Mouse (Mus musculus) stomach, embryonic 14.5 days (tissue): Measurements from ENCODE around the gene Nadk. TPM values are rescaled to one million over a fixed set of nuclear protein-coding genes. Genes with fewer than 3 reads are reported as not detected.
A peak's percentile ranks its signal among the peaks of the same experiment; 100 is the strongest.

Experiments
- ATAC-seq: fragments of 200-750 bp; cut with Nextera tagmentation; 2 replicates; pipeline ENCODE4 v1.8.0; 2017; ENCODE audit warnings: low read depth, moderate TSS enrichment; ENCODE audit not compliant: insufficient number of reproducible peaks, insufficient read depth, low FRiP score
- H3K27ac ChIP-seq: fragments of 300-500 bp; sonication (generic); 2 replicates; pipeline ENCODE4 v1.5.1; 2014; ENCODE audit warnings: mild to moderate bottlenecking, low read length, moderate library complexity, mixed read lengths
- H3K27me3 ChIP-seq: fragments of 300-500 bp; sonication (generic); 2 replicates; pipeline ENCODE4 v1.6.1; 2014; ENCODE audit warnings: low read length, control low read depth, mixed read lengths; ENCODE audit not compliant: control insufficient read depth, insufficient read depth
- H3K36me3 ChIP-seq: fragments of 300-500 bp; sonication (generic); 2 replicates; pipeline ENCODE4 v1.6.1; 2014; ENCODE audit warnings: mild to moderate bottlenecking, control low read depth, low read length, moderate library complexity, mixed read lengths; ENCODE audit not compliant: control insufficient read depth, insufficient read depth
- H3K4me1 ChIP-seq: fragments of 300-500 bp; sonication (generic); 2 replicates; pipeline ENCODE4 v1.6.1; 2014; ENCODE audit warnings: low read length, control low read depth, mixed read lengths; ENCODE audit not compliant: control insufficient read depth, insufficient read depth
- H3K4me2 ChIP-seq: fragments of 300-500 bp; sonication (generic); replicated peaks from 2 replicates; pipeline ENCODE4 v1.6.1; 2014; ENCODE audit warnings: low read depth, low read length, control low read depth
- H3K4me3 ChIP-seq: fragments of 300-500 bp; sonication (generic); 2 replicates; pipeline ENCODE4 v1.5.1; 2014; ENCODE audit warnings: low read depth, low read length, control low read depth
- H3K9ac ChIP-seq: fragments of 300-500 bp; sonication (generic); replicated peaks from 2 replicates; pipeline ENCODE4 v1.6.1; 2014; ENCODE audit warnings: low read depth, mild to moderate bottlenecking, control low read depth, low read length, moderate library complexity, mixed read lengths
- H3K9me3 ChIP-seq: fragments of 300-500 bp; sonication (generic); 2 replicates; pipeline ENCODE4 v1.6.1; 2016; ENCODE audit warnings: low read depth, low read length, control low read depth; ENCODE audit not compliant: control insufficient read depth
- WGBS: fragments of 180-500 bp; shearing (Covaris S2); extraction: QIAGEN DNeasy Blood & Tissue Kit; methylation state at CpG from one replicate; pipeline ENCODE4 v1.1.7; 2014; 5-methylcytosine and 5-hydroxymethylcytosine counted together
- polyA plus RNA-seq: library from polyadenylated mRNA; unstranded; fragments of >200 nt; fragmentation: Nextera tagmentation; extraction: Ambion mirVana; gene quantifications from 2 replicates; pipeline ENCODE4 v1.2.1, GENCODE M21; 2014

The Nadk gene
- polyA plus RNA-seq, 1 experiment from 2014 or later, result 78.4 TPM

GRCm38 (mm10) chr4:155551073-155551472 lies 11.1 kb upstream of the Nadk start:
- 89% methylated on average over 4 of the region's 4 CpGs for WGBS
- Histone ChIP-seq H3K4me1 (no peaks in the 10 kb centered on the region), H3K36me3 (peaks cover 72% of the 10 kb centered on the region)

GRCm38 (mm10) chr4:155552917-155553532 lies 9.2 kb upstream of the Nadk start:
- Histone ChIP-seq H3K9me3 (no peaks in the 10 kb centered on the region), H3K27me3 (no peaks in the 10 kb centered on the region), H3K4me1 (no peaks in the 10 kb centered on the region), H3K4me3 (no peak overlapping the region), H3K36me3 (peaks cover 85% of the 10 kb centered on the region), H3K4me2 (no peak overlapping the region), H3K27ac (no peak overlapping the region), H3K9ac (no peak overlapping the region)
- no peak for ATAC-seq
- WGBS, result 91% methylated on average over 6 of the region's 6 CpGs

More at GRCm38 (mm10) chr4:155551073-155551472, 11.1 kb upstream of the Nadk start:
- no peak overlapping the region for H3K9ac ChIP-seq
- no peaks in the 10 kb centered on the region for H3K9me3 ChIP-seq
- no peak for ATAC-seq
- no peak overlapping the region for H3K27ac ChIP-seq
- no peaks in the 10 kb centered on the region for H3K27me3 ChIP-seq
- H3K4me2 ChIP-seq, result no peak overlapping the region
- no peak overlapping the region for H3K4me3 ChIP-seq

- no peaks in the 10 kb centered on the region for H3K9me3 ChIP-seq
- no peak overlapping the region for H3K27ac ChIP-seq
- H3K4me3 ChIP-seq, result no peak overlapping the region
- no peak overlapping the region for H3K4me2 ChIP-seq
- H3K36me3 ChIP-seq, result peaks cover 90% of the 10 kb centered on the region
- H3K27me3 ChIP-seq, result no peaks in the 10 kb centered on the region
- no peak overlapping the region for H3K9ac ChIP-seq
- no peaks in the 10 kb centered on the region for H3K4me1 ChIP-seq
- 64% methylated on average over 4 of the region's 4 CpGs for WGBS
- ATAC-seq, result no peak
These were observed 7.3 kb upstream of the Nadk start for GRCm38 (mm10) chr4:155554880-155555279.

GRCm38 (mm10) chr4:155555464-155555863 lies 6.7 kb upstream of the Nadk start:
- Histone ChIP-seq H3K4me1 (no peaks in the 10 kb centered on the region), H3K27me3 (no peaks in the 10 kb centered on the region), H3K36me3 (peaks cover 92% of the 10 kb centered on the region), H3K4me3 (no peak overlapping the region), H3K4me2 (no peak overlapping the region), H3K9me3 (no peaks in the 10 kb centered on the region), H3K27ac (no peak overlapping the region), H3K9ac (no peak overlapping the region)
- ATAC-seq, result no peak
- 65% methylated on average over 1 of the region's 1 CpGs for WGBS

GRCm38 (mm10) chr4:155559454-155559853 lies 2.7 kb upstream of the Nadk start:
- ATAC-seq, result no peak
- H3K4me2 ChIP-seq, result no peak overlapping the region
- H3K27ac ChIP-seq, result no peak overlapping the region
- H3K4me1 ChIP-seq, result peaks cover 23% of the 10 kb centered on the region
- H3K36me3 ChIP-seq, result peaks cover 60% of the 10 kb centered on the region
- H3K27me3 ChIP-seq, result no peaks in the 10 kb centered on the region
- no peaks in the 10 kb centered on the region for H3K9me3 ChIP-seq
- H3K9ac ChIP-seq, result no peak overlapping the region
- no peak overlapping the region for H3K4me3 ChIP-seq
- 46% methylated on average over 6 of the region's 6 CpGs for WGBS

GRCm38 (mm10) chr4:155560932-155561331 lies 1.2 kb upstream of the Nadk start:
- no peaks in the 10 kb centered on the region for H3K9me3 ChIP-seq
- H3K4me3 ChIP-seq, result no peak overlapping the region
- H3K27me3 ChIP-seq, result no peaks in the 10 kb centered on the region
- ATAC-seq, result no peak
- peaks cover 31% of the 10 kb centered on the region for H3K4me1 ChIP-seq
- no peak overlapping the region for H3K9ac ChIP-seq
- WGBS, result 68% methylated on average over 2 of the region's 2 CpGs
- H3K4me2 ChIP-seq, result no peak overlapping the region
- H3K36me3 ChIP-seq, result peaks cover 46% of the 10 kb centered on the region
- peak overlapping the region; percentile 7; the same call in 1 of the 2 replicates for H3K27ac ChIP-seq

- Histone ChIP-seq H3K4me1 (peaks cover 37% of the 10 kb centered on the region), H3K27ac (peak overlapping the region; percentile 84), H3K4me2 (peak overlapping the region; percentile 47), H3K4me3 (peak overlapping the region; percentile 54), H3K36me3 (peaks cover 28% of the 10 kb centered on the region; the same call in 1 of the 2 replicates), H3K9me3 (no peaks in the 10 kb centered on the region), H3K9ac (0 out of 2 replicates have a peak overlapping the region, but pooled peaks have one; percentile 11), H3K27me3 (no peaks in the 10 kb centered on the region)
- 1% methylated on average over 19 of the region's 19 CpGs for WGBS
- ATAC-seq, result peak; percentile 16; the same call in 1 of the 2 replicates
These were observed 684 bp downstream of the Nadk start for GRCm38 (mm10) chr4:155562725-155563399.

GRCm38 (mm10) chr4:155563400-155564231 lies 1.4 kb downstream of the Nadk start:
- WGBS, result under 1% methylated on average over 69 of the region's 69 CpGs
- ATAC-seq, result peak; percentile 95
- Histone ChIP-seq H3K36me3 (peaks cover 22% of the 10 kb centered on the region; the same call in 1 of the 2 replicates), H3K9me3 (no peaks in the 10 kb centered on the region), H3K4me3 (peak overlapping the region; percentile 54), H3K27ac (peak overlapping the region; percentile 84), H3K27me3 (no peaks in the 10 kb centered on the region), H3K9ac (peak overlapping the region; percentile 63), H3K4me1 (peaks cover 37% of the 10 kb centered on the region), H3K4me2 (peak overlapping the region; percentile 89)
